Mouse (Mus musculus): ENCODE data around the gene Pcsk5.

- TF ChIP-seq CTCF (IDR thresholded peaks at IDR 0.05; ENCODE audit: borderline replicate concordance, extremely low read depth, insufficient read depth, insufficient read length) (no peak), POLR2A (IDR thresholded peaks at IDR 0.05; ENCODE audit: borderline replicate concordance, extremely low read depth, insufficient read depth, insufficient read length, poor library complexity, severe bottlenecking) (no peak)
Measured at GRCm38 (mm10) chr19:17678371-17678770, 159.1 kb downstream of the Pcsk5 start.

Measured in brain, embryonic 14.5 days (tissue).